Mouse (Mus musculus) embryo, embryonic 11.5 days (tissue): ENCODE data around the gene Adra2b.

Experiments
- DNase-seq: peaks from one replicate; pipeline ENCODE4 v3.0.0-alpha.2; 2012; ENCODE audit warnings: low read depth, low spot score

Adra2b gene

DNA sequence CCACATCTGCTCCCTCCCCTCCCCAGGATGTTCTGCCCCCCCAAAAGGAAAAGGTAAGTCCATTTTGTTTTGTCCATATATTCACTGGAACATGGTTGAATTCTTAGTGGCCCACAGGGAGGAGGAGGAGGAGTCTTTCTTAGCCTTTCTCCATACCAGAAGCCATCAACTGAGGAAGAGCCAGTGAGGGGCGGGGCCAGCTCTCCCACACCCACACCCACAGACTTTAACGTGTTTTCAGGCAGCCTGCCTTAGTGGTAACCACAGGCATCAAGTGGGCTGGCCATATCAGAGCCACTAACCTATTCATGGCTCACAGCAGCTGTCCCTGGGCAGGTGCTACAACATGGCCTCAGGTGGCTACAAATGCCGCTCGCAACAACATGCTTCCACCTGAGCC, 24.2 kb upstream of the Adra2b start:
- no peak for DNase-seq

- no peak for DNase-seq
These were observed 23.7 kb upstream of the Adra2b start for GRCm38 (mm10) chr2:127339262-127339661.

GRCm38 (mm10) chr2:127341159-127341558, 21.8 kb upstream of the Adra2b start:
- peak; percentile 49 for DNase-seq

GRCm38 (mm10) chr2:127346334-127346733, 16.7 kb upstream of the Adra2b start:
- no peak for DNase-seq

- no peak for DNase-seq
These were observed 15.6 kb upstream of the Adra2b start for GRCm38 (mm10) chr2:127347147-127347985.

GRCm38 (mm10) chr2:127353881-127354280, 9.1 kb upstream of the Adra2b start:
- DNase-seq: no peak

DNA sequence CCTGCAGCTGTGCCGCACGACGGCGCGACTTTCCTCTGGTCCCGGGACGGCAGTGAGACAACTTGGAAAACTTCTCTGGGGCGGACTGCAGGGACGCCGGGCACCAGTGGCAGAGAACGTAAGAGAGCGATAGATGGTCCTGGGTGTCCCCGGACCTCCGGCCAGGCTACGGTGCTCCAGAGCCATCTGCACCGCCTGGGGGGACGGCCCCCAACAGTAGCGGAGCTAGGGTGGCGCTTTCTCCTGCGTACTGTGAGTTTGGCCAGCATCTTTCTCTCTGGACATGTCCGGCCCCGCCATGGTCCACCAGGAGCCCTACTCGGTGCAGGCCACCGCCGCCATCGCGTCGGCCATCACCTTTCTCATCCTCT, 259 bp downstream of the Adra2b start:
- no peak for DNase-seq

DNA sequence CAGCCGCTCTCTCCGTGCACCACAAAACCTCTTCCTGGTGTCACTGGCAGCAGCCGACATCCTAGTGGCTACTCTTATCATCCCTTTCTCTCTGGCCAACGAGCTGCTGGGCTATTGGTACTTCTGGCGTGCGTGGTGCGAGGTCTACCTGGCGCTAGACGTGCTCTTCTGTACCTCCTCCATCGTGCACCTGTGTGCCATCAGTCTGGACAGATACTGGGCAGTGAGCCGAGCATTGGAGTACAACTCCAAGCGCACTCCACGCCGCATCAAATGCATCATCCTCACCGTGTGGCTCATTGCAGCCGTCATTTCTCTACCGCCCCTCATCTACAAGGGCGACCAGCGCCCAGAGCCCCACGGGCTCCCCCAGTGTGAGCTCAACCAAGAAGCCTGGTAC, 688 bp downstream of the Adra2b start:
- no peak for DNase-seq

DNA sequence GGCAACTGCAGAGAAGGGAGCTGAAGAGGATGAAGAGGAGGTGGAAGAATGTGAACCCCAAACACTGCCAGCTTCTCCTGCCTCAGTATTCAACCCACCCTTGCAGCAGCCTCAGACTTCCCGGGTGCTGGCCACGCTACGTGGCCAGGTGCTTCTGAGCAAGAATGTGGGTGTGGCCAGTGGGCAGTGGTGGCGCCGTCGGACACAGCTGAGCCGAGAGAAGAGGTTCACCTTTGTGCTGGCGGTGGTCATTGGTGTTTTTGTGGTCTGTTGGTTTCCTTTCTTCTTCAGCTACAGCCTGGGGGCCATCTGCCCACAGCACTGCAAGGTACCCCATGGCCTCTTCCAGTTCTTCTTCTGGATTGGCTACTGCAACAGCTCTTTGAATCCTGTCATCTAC, 1.4 kb downstream of the Adra2b start:
- DNase-seq: no peak

DNA sequence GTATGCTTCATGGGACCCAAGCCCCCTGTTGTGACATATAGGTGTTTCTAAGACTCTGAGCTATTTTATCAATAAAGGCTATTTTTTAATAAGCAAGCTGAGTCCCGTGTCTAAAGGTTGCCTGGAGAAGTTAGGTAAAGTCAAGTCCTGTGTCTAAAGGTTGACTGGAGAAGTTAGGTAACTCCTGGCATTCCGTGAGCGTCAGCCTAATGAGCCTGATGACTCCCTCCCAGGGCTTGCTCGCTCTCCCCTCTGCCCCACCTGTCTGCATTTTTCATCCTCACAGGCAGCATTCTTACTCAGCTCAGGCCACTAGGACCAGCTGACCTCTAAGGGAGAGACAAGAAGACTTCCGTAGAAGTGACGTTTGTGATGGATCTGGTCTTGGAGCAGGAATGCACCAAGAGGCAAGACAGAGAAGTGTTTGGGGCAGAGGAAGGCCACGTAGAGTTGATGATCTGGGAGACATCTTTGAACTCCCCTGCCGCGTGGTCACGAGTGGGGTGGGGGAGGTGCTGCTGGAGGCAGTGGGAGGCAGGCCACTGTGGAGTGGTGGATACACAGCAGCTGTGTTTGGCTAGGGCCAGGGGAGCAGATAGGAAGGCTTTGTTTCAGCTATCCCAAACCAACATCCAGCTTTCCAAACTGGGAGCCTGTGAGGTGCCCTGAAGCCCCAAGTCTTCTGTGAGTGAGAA, 4.3 kb downstream of the Adra2b start:
- no peak for DNase-seq

DNA sequence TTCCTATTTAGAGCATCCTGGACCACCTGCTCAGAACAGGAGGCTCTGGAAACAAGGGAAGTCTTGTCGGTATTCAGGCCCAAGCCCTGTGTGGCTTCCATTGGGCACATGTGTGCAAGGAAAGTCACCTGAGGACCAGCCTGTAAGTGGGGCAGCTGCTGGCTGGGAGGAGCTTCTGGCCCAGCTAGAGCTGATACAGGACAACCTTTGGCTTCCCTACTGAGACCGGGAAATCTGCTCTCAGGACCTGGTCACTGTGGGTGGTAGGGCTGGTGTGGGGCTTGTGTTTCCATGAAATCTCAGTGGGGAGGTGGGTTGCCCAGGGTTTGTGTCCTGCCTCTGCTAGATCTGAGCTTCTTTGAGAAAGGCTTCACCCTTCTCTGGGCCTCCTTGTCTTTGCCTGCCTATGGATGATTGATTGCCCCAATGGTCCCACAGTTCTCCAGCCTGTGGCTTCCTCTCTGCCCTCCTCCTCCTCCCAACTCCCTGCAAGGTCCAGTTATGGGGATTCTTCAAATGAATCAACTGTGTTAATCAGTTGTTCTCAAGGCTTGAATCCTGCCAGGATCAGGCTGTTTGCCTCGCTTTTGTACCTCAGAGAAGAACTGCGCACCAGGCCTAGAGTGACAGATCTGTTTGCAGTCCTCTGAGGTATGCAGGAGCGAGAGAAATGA, 6.8 kb downstream of the Adra2b start:
- DNase-seq: no peak

DNA sequence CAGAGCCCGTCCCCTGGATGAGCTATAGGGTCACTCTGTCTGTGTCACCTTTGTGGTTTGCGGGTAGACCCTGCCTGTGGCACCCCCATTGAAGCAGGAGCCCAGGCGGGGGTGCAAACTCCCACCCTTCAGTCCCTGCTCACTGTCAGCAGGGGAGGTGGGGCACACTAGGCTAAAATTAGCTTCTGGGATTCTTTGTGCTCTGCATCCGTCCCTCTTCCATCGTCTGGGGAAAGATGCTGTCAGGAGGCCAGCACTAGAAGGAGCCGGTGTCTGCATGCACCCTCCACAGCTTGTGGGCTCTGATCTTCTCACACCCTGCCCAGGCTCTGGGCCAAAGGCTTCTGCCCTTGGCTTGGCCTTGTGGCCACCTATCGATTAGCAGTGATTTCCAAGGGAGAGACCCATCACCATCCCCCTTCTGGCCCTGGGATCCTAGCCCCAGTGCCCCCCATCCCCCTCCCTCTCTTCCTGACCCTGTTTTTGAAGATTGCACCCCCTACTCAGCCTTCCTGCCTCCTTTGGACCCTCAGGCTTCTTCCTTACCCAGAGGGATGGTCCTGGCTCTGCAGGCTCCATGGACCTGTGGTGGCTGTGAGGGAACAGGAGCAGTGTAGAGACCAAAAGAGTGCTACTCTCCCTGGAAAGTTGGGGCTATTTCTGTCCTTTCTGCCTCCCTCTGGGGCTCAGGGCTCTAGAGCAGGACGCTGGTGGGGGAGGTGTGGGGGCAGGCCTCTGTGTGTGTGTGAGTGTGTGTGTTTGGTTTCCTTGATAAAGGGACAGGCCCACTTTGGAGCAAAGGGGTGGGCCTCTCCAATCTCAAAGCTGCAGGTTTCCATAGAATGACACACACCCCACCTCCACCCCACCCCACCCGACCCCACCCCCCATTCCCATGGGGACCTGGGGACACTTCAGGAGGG, 7.8 kb downstream of the Adra2b start:
- no peak for DNase-seq

DNA sequence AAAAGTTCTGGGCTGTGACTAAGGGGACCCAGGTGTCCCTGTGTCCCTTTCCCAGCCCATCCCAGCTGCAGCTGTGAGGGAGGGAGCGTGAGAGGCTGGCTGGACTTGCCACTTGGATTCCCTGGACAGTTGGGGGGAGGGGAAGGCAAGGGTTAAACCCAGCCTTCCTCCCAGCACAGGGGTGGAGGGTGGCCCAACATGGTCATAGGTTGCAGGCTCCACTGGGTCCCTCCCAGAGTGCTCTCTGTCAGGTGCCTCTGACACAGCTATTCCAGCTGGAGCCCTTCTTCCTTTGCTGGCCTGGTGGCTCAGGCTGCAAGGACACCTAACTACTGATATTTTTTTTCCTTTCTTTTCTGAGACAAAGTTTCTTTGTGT, 8.5 kb downstream of the Adra2b start:
- no peak for DNase-seq

- DNase-seq: no peak
These were observed 9.1 kb downstream of the Adra2b start for GRCm38 (mm10) chr2:127372082-127372481.

- DNase-seq: no peak
These were observed 11.1 kb downstream of the Adra2b start for GRCm38 (mm10) chr2:127374131-127374530.

- DNase-seq: no peak
These were observed 12.1 kb downstream of the Adra2b start for GRCm38 (mm10) chr2:127375087-127375486.

DNA sequence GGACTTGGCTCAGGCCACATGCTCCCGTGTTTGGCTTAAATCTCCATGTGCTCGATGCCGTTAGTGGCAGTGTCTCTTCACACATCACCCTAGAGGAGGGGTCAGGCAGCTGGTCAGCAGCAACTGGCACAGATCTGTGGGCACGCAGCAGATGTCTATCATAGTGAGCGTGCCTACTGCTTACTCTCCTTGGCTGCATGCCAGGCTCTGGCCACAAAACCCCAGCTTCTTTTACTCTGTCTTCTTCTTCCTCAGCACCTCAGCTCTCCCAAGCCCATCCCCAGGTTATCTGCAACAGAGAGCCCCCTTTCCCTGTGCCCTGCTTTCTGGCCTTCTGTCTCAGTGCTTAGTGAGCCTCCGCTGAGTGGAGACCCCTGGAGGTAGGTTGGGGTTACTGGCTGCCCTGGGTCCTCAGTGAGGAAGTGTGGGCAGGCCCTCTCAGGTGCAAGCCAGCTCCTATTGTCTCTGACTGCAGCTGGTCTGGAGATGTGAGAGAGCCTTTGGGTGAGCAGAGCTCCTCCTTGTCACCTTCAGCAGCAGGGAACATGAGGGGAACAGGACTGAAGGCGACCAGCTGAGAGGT, 12.8 kb downstream of the Adra2b start:
- no peak for DNase-seq

DNA sequence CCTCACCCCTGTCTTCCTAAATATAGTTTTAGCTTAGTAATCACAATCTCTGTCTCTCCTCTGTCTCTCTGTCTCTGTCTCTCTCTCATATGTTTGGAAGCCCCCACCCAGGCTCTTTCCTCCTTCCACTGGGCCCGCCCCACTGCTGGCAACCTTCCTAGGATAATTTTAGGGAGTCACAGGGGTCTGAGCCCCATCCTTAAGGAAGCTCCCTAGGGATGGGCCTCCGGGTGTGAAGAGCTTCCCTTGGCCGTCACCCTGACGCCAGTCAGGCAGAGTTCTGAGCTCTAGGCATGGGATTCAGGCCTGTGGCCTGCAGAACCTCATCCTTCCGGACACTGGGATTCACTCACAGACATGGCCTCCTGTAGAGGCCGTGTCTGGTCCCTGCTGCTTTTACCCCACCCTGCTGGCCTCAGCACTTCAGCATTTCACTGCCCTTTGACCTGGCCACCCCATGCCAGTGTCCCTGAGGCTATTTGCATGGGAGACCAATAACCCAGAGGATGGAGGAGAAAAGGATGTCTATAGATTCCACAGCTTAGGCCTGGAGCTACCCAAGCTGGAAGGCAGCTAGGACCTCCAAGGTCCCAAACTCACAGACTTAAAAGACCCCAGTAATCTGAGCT, 13.5 kb downstream of the Adra2b start:
- no peak for DNase-seq

GRCm38 (mm10) chr2:127377942-127378610, 15.1 kb downstream of the Adra2b start:
- no peak for DNase-seq

DNA sequence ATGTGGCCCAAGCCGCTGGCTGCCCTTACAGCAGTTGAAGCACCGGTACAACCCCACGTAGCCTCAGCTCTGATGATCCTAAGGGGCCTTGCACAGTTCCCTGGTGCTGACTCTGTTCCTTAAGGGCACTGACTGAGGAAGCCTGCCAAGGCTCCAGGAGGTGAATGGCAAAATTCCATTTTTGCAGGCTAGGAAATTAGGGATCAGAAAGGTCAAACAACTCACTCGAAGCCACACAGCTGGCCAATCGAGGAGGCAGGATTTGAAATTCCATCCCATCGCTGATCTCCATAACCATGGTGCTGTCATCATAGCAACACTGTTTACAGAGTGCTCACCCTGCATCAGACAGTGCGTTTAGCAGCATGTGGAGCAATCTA, 15.6 kb downstream of the Adra2b start:
- DNase-seq: no peak
